Mouse (Mus musculus): Measurements from ENCODE around the gene Ankib1.
A peak's percentile ranks its signal among the peaks of the same experiment; 100 is the strongest.
"Not testable (repeated sequence)": the region's sequence is repeated elsewhere in the genome, so short reads cannot be mapped to it uniquely, and the experiment has no call there.

Ankib1 gene

DNA sequence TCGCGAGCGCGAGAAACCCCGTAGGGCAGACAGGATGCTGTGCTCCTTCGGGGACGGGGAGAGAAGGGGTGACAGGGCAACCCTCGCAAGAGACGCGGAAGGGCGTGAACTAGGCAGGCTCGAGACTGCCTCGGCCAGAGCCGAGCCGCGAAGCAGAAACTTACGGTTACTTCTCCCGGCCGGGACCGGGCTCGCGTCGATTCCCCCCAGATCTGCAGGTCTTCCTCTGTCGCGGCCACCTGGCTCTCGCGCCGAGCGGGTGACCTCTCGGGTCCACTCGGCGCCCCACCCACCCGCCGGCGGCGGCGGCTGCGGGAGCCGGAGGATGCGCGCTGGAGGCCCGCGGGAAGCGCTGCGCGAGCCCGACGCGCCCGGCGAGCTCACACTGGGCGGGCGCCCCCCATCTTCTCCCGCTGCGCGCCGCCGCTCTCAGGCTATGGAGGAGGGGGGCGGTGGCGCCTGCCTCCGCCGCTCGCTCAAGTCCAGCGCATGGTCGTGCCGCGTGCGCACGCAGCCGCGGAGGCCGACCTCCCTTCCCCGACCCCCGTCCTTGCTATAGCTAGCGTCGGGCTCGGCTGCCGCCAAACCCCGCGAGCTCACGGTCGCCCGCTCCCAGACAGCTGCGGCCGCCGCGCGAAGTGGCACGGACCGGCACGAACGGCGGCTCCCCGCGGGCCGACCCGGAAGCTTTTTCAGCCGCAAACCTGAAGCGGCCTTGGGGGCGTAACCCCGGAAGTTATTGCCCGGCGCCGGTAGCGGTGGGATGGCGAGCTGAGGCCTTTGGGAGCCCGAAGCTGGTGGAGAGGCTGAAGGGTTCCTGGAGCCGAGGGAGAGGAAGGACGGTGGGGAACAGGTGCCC, at the start of gene Ankib1, which contains the start of gene Krit1:
Gene Ankib1 (minus strand): TSS at position 493 of the 859 bp plus-strand sequence.
Gene Krit1 (plus strand): TSS at position 752 of the 859 bp plus-strand sequence.
- DNase-seq (ENCODE audit: low read depth, low spot score), result peak; percentile 91

- no peak for DNase-seq (ENCODE audit: low read depth, low spot score)
Measured at GRCm38 (mm10) chr5:3845026-3845425, 42.3 kb upstream of the Ankib1 start, which contains the start of gene Lrrd1. Lrrd1 (plus strand) TSS chr5:3845173.

DNA sequence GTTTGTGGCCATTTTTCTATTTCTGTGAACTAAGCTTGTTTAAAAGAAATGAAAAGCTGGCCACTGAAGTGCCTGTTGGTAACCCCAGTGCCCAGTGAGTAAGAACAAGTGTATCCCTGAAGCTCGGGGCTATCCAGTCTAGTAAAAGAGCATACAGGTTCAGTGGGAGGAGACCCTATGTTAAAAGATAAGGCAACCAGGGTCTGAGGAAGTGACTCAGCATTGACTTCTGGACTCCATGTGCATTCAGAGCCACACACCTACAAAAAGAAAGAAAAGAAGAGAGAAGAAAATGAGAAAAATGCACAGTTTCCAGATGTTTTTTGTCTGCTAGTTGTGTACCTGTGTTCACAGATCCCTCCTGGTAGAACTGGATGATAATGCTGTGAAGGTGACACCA, 31.4 kb upstream of the Ankib1 start:
- DNase-seq (ENCODE audit: low read depth, low spot score), result no peak

DNA sequence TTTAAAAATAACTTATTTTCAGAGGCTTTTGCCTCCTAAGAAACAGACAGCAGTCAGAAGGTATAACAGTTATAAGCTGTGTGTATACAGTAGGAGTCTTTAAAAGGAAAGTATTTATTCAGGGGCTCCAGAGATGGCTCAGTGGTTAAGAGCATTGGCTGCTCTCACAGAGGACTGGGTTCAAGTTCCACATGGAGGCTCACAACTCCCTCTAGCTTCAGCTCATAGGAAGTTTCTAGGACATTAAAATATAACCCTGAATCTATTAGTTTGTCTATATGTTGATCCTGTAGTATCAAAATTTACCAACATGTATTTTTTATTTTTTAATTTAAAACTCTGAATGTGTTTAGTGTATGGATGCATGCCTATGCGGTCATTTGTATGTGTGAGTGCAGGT, 5.7 kb upstream of the Ankib1 start:
- DNase-seq (ENCODE audit: low read depth, low spot score), result peak; percentile 14

DNA sequence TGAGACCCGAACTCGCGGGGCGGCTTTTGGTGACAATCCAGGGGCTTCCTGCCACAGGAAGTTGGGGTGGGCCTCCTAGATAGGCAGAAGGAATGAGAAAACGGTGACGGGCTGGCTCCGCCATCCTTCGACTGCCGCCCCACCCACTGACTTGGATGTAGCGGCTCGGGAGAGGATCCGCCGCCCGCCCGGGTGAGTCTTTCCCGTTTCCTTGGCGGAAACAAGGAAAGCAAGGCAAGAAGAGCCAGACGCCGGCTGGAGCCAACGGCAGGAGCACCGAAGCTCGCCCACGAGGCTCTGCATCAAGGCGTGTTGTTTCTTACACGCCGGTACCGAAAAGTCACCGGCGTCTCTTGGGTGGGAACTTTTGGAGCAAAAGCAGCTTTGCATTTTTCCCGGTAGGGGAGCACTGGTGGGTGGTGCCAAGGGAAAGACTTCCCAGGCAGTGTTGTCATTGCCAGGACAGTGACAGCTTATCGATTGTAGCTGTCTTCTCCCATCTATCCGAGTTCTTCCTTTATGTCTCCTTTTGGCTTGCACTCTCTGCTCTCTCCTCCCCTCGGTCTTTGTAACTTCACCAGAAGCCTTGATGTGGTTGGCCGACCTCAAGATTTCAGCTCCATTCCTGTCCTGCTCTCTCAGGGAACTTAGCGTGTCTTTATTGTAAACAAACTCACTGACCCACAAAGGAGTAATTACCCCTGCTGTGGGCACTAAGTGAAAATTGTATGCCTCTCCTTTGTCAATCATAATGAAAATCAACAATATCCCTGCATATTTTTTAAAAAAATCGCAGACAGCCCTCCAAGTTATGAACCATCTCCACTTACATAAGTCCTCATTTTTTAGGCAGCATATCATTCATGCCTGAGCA, 804 bp upstream of the Ankib1 start:
- peak; percentile 42 for DNase-seq (ENCODE audit: low read depth, low spot score)

DNA sequence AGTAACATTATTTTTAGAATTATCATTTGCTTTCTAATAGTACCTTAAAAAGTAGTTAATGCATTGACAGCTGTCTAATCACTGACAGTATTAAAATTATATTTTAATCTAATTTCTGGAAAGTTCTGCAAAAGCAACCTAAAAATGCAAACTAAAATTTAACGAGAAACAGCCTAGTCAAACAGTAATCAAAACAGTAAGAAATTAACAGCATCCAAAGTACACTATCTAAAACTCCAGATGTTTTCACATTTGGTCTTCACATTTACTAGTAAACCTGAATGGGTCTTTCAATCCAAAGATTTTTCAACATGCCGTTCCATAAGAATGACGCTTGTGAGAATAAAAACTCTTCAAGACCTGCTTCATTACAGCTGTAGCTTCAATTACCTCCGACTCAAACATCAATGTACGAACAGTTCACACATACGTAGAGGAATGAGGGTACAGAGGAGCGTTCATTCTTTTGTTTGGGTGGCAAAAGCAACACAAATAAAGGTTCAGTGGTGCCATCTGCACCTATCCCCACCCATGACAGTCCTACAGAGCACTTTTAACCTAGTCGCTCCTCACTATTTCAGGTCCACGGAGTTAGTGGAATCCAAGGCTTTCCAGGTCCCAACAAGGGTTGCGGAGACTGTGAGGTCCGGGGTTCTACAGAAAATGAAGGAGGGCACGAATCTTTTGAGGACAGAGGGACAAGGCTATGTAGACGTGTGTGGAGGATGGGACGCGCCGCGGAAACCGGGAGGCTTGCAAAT, 873 bp downstream of the Ankib1 start:
- no peak for DNase-seq (ENCODE audit: low read depth, low spot score)

DNA sequence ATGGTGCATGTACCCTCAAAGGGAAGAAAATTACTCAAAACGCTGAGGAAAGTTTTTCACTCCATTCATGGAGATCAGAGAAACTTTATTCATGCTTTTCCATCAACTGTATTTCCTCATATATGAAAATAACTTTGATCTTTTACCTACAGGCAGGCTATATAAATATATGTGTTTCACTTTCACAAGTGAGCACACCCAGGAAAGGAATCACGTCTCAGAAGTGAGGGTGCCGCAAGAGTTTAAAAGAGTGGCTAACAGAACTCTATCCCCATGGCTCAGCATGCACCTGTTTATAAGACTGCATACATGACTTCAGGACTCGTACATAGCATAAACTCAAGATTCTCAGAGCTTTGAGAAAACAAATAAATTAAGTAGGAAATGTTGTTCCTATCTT, 1.8 kb downstream of the Ankib1 start:
- DNase-seq (ENCODE audit: low read depth, low spot score), result peak; percentile 43

DNA sequence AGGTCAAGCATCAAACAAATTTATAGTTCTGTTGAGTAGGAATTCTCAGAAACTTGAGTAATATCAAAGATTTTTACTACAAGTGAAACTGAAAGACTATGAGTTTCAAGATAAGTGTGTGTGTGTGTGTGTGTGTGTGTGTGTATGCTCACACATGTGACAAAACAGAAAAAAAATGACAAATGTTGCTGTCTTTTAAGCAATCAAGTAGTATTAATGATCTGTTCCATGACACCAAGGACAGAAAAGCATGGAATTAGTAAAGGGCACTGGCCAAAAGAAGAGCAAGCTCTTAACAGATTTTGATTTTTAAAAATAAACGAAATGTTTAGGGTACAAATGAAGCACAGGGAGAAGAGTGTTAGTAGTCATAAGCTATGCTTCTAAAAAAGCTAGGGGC, 2.7 kb downstream of the Ankib1 start:
- DNase-seq (ENCODE audit: low read depth, low spot score), result peak; percentile 24

- not testable (repeated sequence) for DNase-seq (ENCODE audit: low read depth, low spot score)
Measured at GRCm38 (mm10) chr5:3798656-3799055, 4.1 kb downstream of the Ankib1 start.

- not testable (repeated sequence) for DNase-seq (ENCODE audit: low read depth, low spot score)
Measured at GRCm38 (mm10) chr5:3797101-3797500, 5.6 kb downstream of the Ankib1 start.

GRCm38 (mm10) chr5:3791048-3791447, 11.7 kb downstream of the Ankib1 start:
- DNase-seq (ENCODE audit: low read depth, low spot score), result no peak

- no peak for DNase-seq (ENCODE audit: low read depth, low spot score)
Measured at GRCm38 (mm10) chr5:3787548-3787947, 15.2 kb downstream of the Ankib1 start.

DNA sequence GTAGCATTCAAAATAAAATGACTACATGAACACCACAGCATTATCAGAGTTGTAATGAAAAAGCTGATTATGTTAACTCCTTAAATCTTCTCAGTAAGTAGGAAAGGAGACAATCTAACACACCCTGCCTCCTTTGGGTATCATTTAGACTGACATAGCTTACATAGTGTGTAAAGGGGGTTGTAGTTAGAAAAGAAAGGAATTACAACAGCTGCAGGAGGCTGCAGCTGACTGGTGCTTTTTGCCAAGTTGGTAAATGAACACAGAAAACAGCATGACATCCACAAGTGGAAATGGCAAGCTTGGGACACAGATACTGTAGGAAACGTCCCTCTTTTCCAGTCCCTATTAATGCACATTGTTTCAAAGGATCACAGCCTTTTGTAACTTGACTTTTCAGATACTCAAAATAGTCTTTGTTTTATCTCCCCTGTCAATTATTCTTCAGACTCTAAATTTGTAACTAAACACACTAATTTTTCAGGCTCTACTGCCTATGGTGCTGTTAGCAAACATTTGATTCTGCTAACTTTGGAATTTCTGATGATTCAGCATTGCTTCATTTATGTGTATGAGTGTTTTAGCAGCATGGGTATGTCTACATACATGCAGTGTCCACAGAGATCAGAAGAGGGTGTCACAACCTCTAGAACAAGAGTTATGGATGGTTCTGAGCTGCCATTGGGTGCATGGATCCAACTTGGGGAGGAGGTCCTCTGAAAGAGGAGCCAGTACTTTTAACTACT, 17.8 kb downstream of the Ankib1 start:
- DNase-seq (ENCODE audit: low read depth, low spot score), result no peak

DNA sequence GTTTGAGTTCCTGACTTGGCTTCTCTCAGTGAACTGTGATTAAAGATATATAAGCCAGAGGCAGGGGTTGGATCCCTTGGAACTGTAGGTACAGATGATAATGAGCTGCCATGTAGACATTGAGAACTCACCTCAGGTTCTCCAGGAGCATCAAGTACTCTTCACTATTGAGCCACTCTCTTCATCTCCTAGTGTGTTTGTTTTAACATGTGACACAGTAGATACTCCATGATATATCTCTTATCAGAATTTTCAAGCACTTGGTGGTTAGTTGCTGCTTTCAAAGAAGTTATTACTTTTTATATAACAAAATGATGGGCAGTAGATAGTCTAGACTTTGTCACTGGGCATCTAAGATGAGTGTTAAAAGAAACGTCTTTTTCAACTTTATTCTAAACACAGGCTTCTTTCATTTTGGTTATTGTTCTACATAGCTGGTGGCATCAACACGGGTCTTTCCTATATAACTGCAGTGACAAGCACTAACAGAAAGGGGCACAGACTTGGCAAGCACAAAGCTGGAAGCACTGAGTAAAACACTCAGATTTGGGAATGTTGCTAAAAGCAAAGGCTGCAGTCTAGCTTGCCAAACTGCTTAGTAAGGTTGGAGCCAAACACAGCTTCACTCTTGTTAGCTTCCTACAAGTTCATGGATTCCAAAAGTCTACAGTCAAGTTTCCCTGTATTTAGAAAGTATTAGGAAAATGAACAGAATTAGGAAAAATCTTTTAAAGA, 18.6 kb downstream of the Ankib1 start:
- no peak for DNase-seq (ENCODE audit: low read depth, low spot score)

- DNase-seq (ENCODE audit: low read depth, low spot score), result peak; percentile 68
Measured at GRCm38 (mm10) chr5:3782670-3783069, 20.1 kb downstream of the Ankib1 start.

DNA sequence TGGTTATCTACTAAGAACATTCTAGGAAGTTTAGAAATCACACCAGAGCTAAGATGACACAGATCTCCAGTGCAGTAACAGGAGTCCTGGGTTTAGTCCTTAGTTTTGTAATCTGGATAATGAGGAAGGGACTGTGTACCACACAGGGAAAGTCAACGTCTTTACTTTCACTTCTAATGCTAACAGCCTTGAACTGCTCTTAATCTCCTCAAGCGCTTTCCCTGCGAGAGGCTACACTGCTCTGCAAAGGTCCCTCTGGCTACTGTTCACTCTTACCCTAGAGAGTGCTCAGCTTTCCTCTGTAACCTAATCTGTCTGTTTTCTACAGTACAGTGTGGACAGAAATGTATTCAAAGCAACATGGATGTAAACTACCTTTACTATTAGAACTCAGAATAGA, 30.7 kb downstream of the Ankib1 start:
- DNase-seq (ENCODE audit: low read depth, low spot score), result no peak

DNA sequence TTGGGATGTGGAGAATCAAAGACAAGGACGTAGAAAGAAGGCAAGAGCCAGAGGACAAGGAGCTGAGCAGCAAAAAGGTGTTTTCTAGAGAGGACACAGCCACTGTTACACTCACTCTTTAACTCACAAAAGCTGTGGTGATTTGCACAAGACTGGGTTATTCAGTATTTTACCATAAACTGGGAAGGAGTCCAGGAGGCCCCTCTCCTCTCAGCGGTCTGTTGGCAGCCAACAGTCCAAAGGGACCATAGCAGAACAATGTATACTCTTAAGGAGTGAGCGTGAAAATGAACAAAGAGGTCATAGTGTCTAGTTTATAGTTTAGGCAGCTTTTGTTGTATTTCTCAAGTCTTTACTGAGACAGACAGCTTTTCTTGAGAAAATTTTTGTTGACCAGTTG, 31.2 kb downstream of the Ankib1 start:
- no peak for DNase-seq (ENCODE audit: low read depth, low spot score)

DNA sequence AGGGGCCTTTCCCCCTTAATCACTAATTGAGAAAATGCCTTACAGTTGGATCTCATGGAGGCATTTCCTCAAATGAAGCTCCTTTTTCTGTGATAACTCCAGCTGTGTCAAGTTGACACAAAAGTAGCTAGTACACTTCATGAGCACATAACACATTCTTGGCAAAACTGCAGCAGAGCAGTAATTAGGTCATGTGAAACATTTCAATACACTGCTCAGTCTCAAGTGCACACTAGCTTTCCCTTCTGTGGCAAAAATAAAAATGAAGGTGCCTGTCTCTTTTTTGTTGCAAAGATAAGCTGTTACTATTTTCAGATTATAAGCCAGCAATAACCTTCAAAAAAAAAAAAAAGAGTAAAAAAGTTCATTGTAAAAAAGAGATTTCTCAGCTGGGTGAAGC, 52.2 kb downstream of the Ankib1 start:
- DNase-seq (ENCODE audit: low read depth, low spot score), result not testable (repeated sequence)

GRCm38 (mm10) chr5:3732846-3733245, 69.9 kb downstream of the Ankib1 start:
- not testable (repeated sequence) for DNase-seq (ENCODE audit: low read depth, low spot score)

DNA sequence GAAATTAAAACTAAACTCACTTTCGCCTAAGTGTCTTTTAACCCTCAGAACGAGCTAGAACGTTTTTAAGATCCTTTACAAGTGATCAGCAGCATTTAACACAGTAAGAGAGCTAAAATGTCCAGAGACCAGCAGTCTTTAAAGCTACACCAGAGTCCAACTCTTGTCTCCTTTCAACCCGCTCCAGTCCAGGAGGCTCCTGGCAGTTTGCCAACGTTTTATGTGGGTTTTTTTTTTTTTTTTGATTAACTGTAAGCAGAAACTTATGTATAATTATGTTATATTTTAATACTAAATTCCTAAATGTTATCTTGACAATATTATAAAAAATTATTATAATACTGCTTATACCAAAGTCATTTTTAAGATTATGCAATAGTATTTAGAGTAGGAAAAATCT, 73.9 kb downstream of the Ankib1 start:
- DNase-seq (ENCODE audit: low read depth, low spot score), result no peak
